Mouse (Mus musculus) kidney, postnatal 10 days (tissue): ENCODE data around the gene Rgs6.

Source experiments
- DNase-seq: peaks from one replicate; pipeline ENCODE4 v3.0.0; 2021; ENCODE audit warnings: mixed read lengths

Gene Rgs6

DNA sequence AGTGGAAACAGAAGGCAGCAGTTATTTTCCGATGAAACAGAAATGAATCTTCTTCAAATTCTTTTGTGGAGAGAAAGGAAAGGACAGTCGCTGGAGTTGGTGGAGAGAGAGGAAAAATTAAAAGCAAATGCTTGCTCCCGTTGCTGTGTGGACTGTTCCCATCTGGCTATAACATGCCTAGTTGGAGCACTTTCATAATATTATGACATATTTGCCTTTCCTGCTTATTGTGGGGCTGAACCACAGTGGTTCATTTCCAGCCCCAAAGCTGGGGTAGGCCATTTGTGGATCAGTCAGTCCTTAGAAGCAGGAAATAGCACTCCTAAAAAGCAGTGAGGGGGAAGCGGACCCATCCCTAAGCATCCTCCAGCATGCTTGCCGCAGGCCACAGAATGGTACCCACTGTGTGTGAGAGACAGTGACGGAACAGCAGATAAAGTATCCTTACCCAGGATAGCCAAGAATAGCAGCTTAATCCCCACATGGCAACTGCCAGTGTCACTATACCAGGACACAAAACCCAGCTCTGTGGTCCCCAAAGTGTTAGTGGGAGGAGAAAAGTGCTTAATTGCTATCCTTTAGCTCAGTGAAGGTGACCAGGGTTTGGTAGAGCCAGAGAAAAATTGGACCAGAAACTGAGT lies 456.0 kb downstream of the Rgs6 start:
- no peak for DNase-seq

- no peak for DNase-seq
Measured at GRCm38 (mm10) chr12:83044621-83044990, 456.5 kb downstream of the Rgs6 start.

- DNase-seq = peak; percentile 51
Measured at GRCm38 (mm10) chr12:83045001-83045531, 457.0 kb downstream of the Rgs6 start.

DNA sequence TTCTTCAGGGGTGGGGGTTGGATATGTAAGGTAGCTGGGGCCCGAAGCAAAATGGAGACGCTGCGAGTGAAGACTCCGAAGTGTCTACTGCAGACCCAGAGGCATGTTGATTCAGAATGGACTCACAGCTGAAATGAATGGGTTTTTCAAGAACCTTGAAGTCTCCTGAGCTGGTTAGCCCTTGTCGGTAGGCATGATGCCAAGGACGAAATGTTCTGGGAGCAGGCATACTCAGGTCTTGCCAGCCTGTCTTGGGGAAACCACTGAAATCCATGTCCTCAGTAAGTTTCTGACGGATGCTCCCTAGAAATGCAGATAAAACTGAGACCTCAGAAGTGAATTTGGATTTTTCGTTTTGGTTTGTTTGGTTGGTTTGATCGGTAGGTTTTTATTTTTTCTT lies 458.6 kb downstream of the Rgs6 start:
- no peak for DNase-seq

DNA sequence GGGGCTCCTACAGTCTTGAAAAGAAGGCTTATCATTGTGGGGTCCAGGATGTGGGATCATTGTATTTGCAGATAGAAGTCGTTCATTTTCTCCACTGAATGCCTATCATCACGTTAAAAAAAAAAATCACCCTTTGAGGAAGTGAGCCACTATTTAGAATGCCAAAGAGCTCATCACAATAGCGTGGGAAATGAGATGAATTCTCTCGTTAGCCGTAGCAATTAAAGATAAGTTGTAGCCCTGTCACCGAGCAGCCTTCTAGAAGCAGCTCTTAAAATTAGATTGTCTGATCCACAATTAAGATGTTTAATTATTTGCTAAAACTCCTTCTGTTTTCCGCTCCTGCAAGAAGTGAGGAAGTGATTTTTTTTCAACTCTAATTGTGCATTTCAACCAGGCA lies 459.6 kb downstream of the Rgs6 start:
- DNase-seq = no peak

- DNase-seq = no peak
Measured at GRCm38 (mm10) chr12:83050514-83050913, 462.4 kb downstream of the Rgs6 start.

GRCm38 (mm10) chr12:83052391-83052790 lies 464.3 kb downstream of the Rgs6 start:
- peak; percentile 54 for DNase-seq

GRCm38 (mm10) chr12:83055690-83056089 lies 467.6 kb downstream of the Rgs6 start:
- no peak for DNase-seq

- no peak for DNase-seq
Measured at GRCm38 (mm10) chr12:83066426-83066825, 478.3 kb downstream of the Rgs6 start.

DNA sequence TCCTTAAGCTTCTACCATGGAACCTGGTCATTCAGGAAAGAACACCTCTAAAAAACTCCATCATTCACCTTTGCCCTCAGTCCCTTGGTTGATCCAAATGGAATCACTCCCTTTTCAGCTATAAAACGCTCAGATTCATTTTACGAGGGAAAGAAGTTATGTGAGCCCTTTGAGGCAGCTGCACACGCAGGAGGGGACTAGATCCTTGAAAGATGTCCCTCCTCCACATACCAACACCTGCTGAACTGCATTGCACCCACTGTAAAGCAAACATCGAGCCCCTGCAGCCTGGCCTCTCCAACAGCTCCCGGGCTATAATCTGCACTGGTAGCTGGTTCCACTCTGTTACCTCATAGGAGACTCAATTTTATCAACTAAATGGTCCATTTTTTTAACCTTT lies 482.8 kb downstream of the Rgs6 start:
- DNase-seq = no peak

DNA sequence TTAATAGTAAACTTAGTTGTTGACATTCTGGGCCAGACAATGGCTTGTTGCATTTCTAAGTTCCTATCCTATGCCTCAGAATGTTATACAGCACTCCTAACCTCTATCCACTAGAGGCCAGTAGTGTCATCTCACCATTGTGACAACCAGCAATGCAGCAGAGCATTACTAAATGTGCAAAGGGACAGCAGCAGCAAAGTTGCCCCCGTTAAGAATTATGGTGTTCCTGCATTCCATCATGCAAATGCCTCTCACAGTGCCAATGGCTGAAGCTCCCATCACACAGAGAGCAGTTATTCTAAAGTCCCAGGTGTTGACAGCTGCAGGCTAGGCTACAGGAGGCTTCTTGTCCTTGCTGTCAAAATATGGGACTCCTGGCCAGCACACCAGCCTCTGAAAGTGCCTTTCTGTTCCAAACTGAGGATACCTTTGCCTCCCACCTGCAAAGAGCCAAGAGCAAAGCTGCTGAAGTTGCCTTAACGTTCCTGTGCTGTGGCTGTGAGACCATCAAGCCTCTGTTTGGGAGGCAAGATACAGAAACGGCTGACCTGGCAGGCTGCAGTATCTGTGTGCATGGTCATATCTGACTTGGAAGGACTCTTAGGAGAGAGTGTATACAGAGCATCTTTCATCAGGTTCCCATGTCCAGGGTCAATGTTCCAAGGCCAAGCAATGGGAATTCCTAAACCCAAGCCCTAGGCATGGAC lies 484.2 kb downstream of the Rgs6 start:
- no peak for DNase-seq

- peak; percentile 51 for DNase-seq
Measured at GRCm38 (mm10) chr12:83072951-83073878, 485.1 kb downstream of the Rgs6 start.

- no peak for DNase-seq
Measured at GRCm38 (mm10) chr12:83073879-83074368, 485.8 kb downstream of the Rgs6 start.

DNA sequence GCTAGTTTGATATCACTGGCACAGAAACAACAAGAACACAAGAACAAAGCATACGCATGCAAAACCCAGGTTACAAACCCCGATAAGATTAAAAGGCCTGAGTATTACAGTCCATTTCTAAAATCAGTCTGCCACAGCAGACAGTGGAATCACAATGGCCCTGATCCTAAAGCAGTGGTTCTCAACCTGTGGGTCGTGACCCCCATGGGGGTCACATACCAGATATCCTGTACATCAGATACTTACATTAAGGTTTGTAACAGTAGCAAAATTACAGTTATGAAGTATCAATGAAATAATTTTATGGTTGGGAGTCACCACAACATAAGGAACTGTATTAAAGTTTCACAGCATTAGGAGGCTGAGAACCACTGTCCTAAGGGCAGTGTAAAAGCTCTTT lies 488.1 kb downstream of the Rgs6 start:
- DNase-seq = no peak

- no peak for DNase-seq
Measured at GRCm38 (mm10) chr12:83077486-83077885, 489.4 kb downstream of the Rgs6 start.

- DNase-seq = no peak
Measured at GRCm38 (mm10) chr12:83083427-83083826, 495.3 kb downstream of the Rgs6 start.

- DNase-seq = no peak
Measured at GRCm38 (mm10) chr12:83084614-83085013, 496.5 kb downstream of the Rgs6 start.

- peak; percentile 26 for DNase-seq
Measured at GRCm38 (mm10) chr12:83087010-83087409, 498.9 kb downstream of the Rgs6 start.

- peak; percentile 46 for DNase-seq
Measured at GRCm38 (mm10) chr12:83087555-83087954, 499.5 kb downstream of the Rgs6 start.

GRCm38 (mm10) chr12:83092001-83092400 lies 503.9 kb downstream of the Rgs6 start:
- no peak for DNase-seq

GRCm38 (mm10) chr12:83097787-83098186 lies 509.7 kb downstream of the Rgs6 start:
- DNase-seq = no peak

GRCm38 (mm10) chr12:83098646-83099371 lies 510.7 kb downstream of the Rgs6 start:
- no peak for DNase-seq
